Mouse (Mus musculus): ENCODE data around the gene Rab36. TPM values are rescaled to one million over a fixed set of nuclear protein-coding genes. Genes with fewer than 3 reads are reported as not detected.

Gene Rab36
- polyA plus RNA-seq, 1 experiment from 2014 or later, result 6.9 TPM

Other genes with a start within 250 kb of the Rab36 start
- gene Gnaz, start 69.9 kb upstream of the Rab36 start, polyA plus RNA-seq (2015; fragmentation: Nextera tagmentation; extraction: Ambion mirVana), result 5.6 and 5.7 TPM in 2 replicates
- gene Rsph14, start 4.5 kb upstream of the Rab36 start, polyA plus RNA-seq (2015; fragmentation: Nextera tagmentation; extraction: Ambion mirVana), result not detected in 2 replicates
- gene Bcr, start 23.5 kb downstream of the Rab36 start, polyA plus RNA-seq (2015; fragmentation: Nextera tagmentation; extraction: Ambion mirVana), result 7.5 and 8.9 TPM in 2 replicates
- gene Specc1l, start 175.0 kb downstream of the Rab36 start, polyA plus RNA-seq (2015; fragmentation: Nextera tagmentation; extraction: Ambion mirVana), result 26.7 and 30.0 TPM in 2 replicates